Mouse (Mus musculus): ENCODE measurements around the gene Slc15a3. TPM values are rescaled to one million over a fixed set of nuclear protein-coding genes. Genes with fewer than 3 reads are reported as not detected.

Slc15a3 gene
- polyA plus RNA-seq, 1 experiment from 2014 or later = 0.37 TPM

- Histone ChIP-seq H3K27ac (no peak overlapping the region), H3K9me3 (no peaks in the 10 kb centered on the region), H3K36me3 (replicated peaks) (peaks cover 70% of the 10 kb centered on the region), H3K27me3 (ENCODE audit: poor library complexity, severe bottlenecking) (no peaks in the 10 kb centered on the region), H3K4me3 (no peak overlapping the region), H3K4me1 (peaks cover 40% of the 10 kb centered on the region)
- 94% methylated on average over 13 of the region's 13 CpGs for WGBS
- no peak for DNase-seq (ENCODE audit: extremely low spot score, low spot score)
Measured at GRCm38 (mm10) chr19:10866351-10866750, 26.8 kb downstream of the Slc15a3 start.

GRCm38 (mm10) chr19:10867946-10868622 lies 28.6 kb downstream of the Slc15a3 start:
- H3K36me3 ChIP-seq (replicated peaks) = peaks cover 70% of the 10 kb centered on the region
- peaks cover 40% of the 10 kb centered on the region for H3K4me1 ChIP-seq
- DNase-seq (ENCODE audit: extremely low spot score, low spot score) = no peak
- no peaks in the 10 kb centered on the region; the same call in 1 of the 2 replicates for H3K9me3 ChIP-seq
- H3K4me3 ChIP-seq = peak overlapping the region; percentile 91
- H3K27ac ChIP-seq = peak overlapping the region; percentile 98
- 42% methylated on average over 5 of the region's 5 CpGs for WGBS
- H3K27me3 ChIP-seq (ENCODE audit: poor library complexity, severe bottlenecking) = no peaks in the 10 kb centered on the region

- DNase-seq (ENCODE audit: extremely low spot score, low spot score) = no peak
- WGBS = 0% methylated on average over 17 of the region's 17 CpGs
Measured at GRCm38 (mm10) chr19:10868623-10869141, 29.2 kb downstream of the Slc15a3 start.

GRCm38 (mm10) chr19:10869241-10869885 lies 29.8 kb downstream of the Slc15a3 start:
- peak; percentile 86 for DNase-seq (ENCODE audit: extremely low spot score, low spot score)
- WGBS = under 1% methylated on average over 43 of the region's 43 CpGs
- Histone ChIP-seq H3K4me3 (peak overlapping the region; percentile 91), H3K4me1 (peaks cover 40% of the 10 kb centered on the region), H3K36me3 (replicated peaks) (peaks cover 70% of the 10 kb centered on the region), H3K27ac (peak overlapping the region; percentile 98), H3K27me3 (ENCODE audit: poor library complexity, severe bottlenecking) (no peaks in the 10 kb centered on the region), H3K9me3 (no peaks in the 10 kb centered on the region; the same call in 1 of the 2 replicates)

More at GRCm38 (mm10) chr19:10868623-10869141, 29.2 kb downstream of the Slc15a3 start:
- H3K36me3 ChIP-seq (replicated peaks) = peaks cover 70% of the 10 kb centered on the region
- H3K9me3 ChIP-seq = no peaks in the 10 kb centered on the region; the same call in 1 of the 2 replicates
- H3K4me3 ChIP-seq = peak overlapping the region; percentile 91
- peak overlapping the region; percentile 98 for H3K27ac ChIP-seq
- H3K27me3 ChIP-seq (ENCODE audit: poor library complexity, severe bottlenecking) = no peaks in the 10 kb centered on the region
- H3K4me1 ChIP-seq = peaks cover 40% of the 10 kb centered on the region

GRCm38 (mm10) chr19:10869886-10870527 lies 30.5 kb downstream of the Slc15a3 start, which contains the start of gene Tmem132a:
TSS of gene Tmem132a (minus strand) at chr19:10869940.
- Histone ChIP-seq H3K9me3 (no peaks in the 10 kb centered on the region; the same call in 1 of the 2 replicates), H3K36me3 (replicated peaks) (peaks cover 66% of the 10 kb centered on the region), H3K27me3 (ENCODE audit: poor library complexity, severe bottlenecking) (no peaks in the 10 kb centered on the region), H3K4me3 (peak within 1 kb of the TSS; percentile 91), H3K4me1 (peaks cover 40% of the 10 kb centered on the region), H3K27ac (peak within 1 kb of the TSS; percentile 98)
- no peak for DNase-seq (ENCODE audit: extremely low spot score, low spot score)
- 3% methylated on average over 8 of the region's 8 CpGs for WGBS

GRCm38 (mm10) chr19:10870676-10871075 lies 31.1 kb downstream of the Slc15a3 start:
- no peak overlapping the region for H3K4me3 ChIP-seq
- 83% methylated on average over 3 of the region's 3 CpGs for WGBS
- peaks cover 62% of the 10 kb centered on the region for H3K36me3 ChIP-seq (replicated peaks)
- DNase-seq (ENCODE audit: extremely low spot score, low spot score) = no peak
- H3K27me3 ChIP-seq (ENCODE audit: poor library complexity, severe bottlenecking) = no peaks in the 10 kb centered on the region
- 0 out of 2 replicates have a peak overlapping the region, but pooled peaks have one; percentile 98 for H3K27ac ChIP-seq
- H3K4me1 ChIP-seq = peaks cover 40% of the 10 kb centered on the region
- no peaks in the 10 kb centered on the region; the same call in 1 of the 2 replicates for H3K9me3 ChIP-seq

- WGBS = 81% methylated on average over 14 of the region's 14 CpGs
- 0 out of 2 replicates have a peak overlapping the region, but pooled peaks have one; percentile 98 for H3K27ac ChIP-seq
- no peak for DNase-seq (ENCODE audit: extremely low spot score, low spot score)
- H3K27me3 ChIP-seq (ENCODE audit: poor library complexity, severe bottlenecking) = no peaks in the 10 kb centered on the region
- H3K4me1 ChIP-seq = peaks cover 40% of the 10 kb centered on the region
- no peaks in the 10 kb centered on the region; the same call in 1 of the 2 replicates for H3K9me3 ChIP-seq
- no peak overlapping the region for H3K4me3 ChIP-seq
- H3K36me3 ChIP-seq (replicated peaks) = peaks cover 54% of the 10 kb centered on the region
Measured at GRCm38 (mm10) chr19:10871328-10871961, 31.9 kb downstream of the Slc15a3 start.

- no peak for DNase-seq (ENCODE audit: extremely low spot score, low spot score)
- peaks cover 27% of the 10 kb centered on the region for H3K4me1 ChIP-seq
- peaks cover 39% of the 10 kb centered on the region for H3K36me3 ChIP-seq (replicated peaks)
- no peak overlapping the region for H3K4me3 ChIP-seq
- no peaks in the 10 kb centered on the region; the same call in 1 of the 2 replicates for H3K9me3 ChIP-seq
- no peaks in the 10 kb centered on the region for H3K27me3 ChIP-seq (ENCODE audit: poor library complexity, severe bottlenecking)
- 92% methylated on average over 7 of the region's 7 CpGs for WGBS
- no peak overlapping the region for H3K27ac ChIP-seq
Measured at GRCm38 (mm10) chr19:10878201-10878837, 38.8 kb downstream of the Slc15a3 start.

- peaks cover 8% of the 10 kb centered on the region for H3K9me3 ChIP-seq
- peaks cover 27% of the 10 kb centered on the region for H3K4me1 ChIP-seq
- H3K36me3 ChIP-seq (replicated peaks) = peaks cover 25% of the 10 kb centered on the region
- peak overlapping the region; percentile 60 for H3K4me3 ChIP-seq
- no peaks in the 10 kb centered on the region for H3K27me3 ChIP-seq (ENCODE audit: poor library complexity, severe bottlenecking)
- peak overlapping the region; percentile 95 for H3K27ac ChIP-seq
- DNase-seq (ENCODE audit: extremely low spot score, low spot score) = no peak
- 46% methylated on average over 7 of the region's 7 CpGs for WGBS
Measured at GRCm38 (mm10) chr19:10880085-10880974, 40.8 kb downstream of the Slc15a3 start.

- no peak for DNase-seq (ENCODE audit: extremely low spot score, low spot score)
- peaks cover 27% of the 10 kb centered on the region for H3K4me1 ChIP-seq
- H3K27ac ChIP-seq = peak overlapping the region; percentile 95
- peak overlapping the region; percentile 60 for H3K4me3 ChIP-seq
- WGBS = 3% methylated on average over 14 of the region's 14 CpGs
- H3K9me3 ChIP-seq = peaks cover 12% of the 10 kb centered on the region
- H3K36me3 ChIP-seq (replicated peaks) = peaks cover 24% of the 10 kb centered on the region
- no peaks in the 10 kb centered on the region for H3K27me3 ChIP-seq (ENCODE audit: poor library complexity, severe bottlenecking)
Measured at GRCm38 (mm10) chr19:10880975-10881425, 41.5 kb downstream of the Slc15a3 start.

Data from forebrain, embryonic 10.5 days (tissue).